ENCODE assay signal across 8 mouse cellular contexts in the genomic region with DNA sequence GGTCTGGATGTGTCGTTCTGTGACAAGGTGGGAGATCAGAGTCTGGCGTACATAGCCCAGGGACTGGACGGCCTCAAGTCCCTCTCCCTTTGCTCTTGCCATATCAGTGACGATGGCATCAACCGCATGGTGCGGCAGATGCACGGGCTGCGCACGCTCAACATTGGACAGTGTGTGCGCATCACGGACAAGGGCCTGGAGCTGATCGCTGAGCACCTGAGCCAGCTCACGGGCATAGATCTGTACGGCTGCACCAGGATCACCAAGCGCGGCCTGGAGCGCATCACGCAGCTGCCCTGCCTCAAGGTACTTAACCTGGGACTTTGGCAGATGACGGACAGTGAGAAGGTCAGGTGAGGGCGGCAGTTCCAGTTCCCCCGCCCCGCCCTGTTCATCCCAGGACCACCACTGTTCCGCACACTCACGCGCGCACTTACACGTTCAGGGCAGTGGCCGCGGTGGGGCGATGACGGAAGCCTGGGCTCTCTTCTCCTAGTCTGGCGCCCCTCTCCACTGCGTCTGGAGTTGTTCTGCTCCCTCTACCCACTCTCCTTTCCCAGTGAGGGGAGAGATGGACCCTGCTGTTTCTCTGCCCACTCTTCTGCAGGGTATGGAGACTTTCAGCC. TPM values are rescaled to one million over a fixed set of nuclear protein-coding genes. Genes with fewer than 3 reads are reported as not detected.
DNase-seq lines count a peak whose midpoint lies in the region; ATAC-seq and TF ChIP-seq lines count a peak whose summit lies in the region.

No protein-coding gene starts in this region.

- peak overlapping the region; percentile 88 for H3K4me3 ChIP-seq in left cerebral cortex, adult 2 months
- H3K4me3 ChIP-seq in bone marrow, adult 2 months (replicated peaks; ENCODE audit: control insufficient read depth, low read depth, low read length): peak overlapping the region; percentile 95
- H3K4me3 ChIP-seq in forebrain, embryonic 10.5 days: peak overlapping the region; percentile 72
- peak overlapping the region; percentile 59 for H3K4me3 ChIP-seq in intestine, embryonic 15.5 days (replicated peaks)
- peak overlapping the region; percentile 89 for H3K4me3 ChIP-seq in liver, postnatal 0 days (ENCODE audit: low read depth, low read length)
- H3K4me3 ChIP-seq in neural tube, embryonic 15.5 days (replicated peaks): peak overlapping the region; percentile 52

- intact Hi-C loops in left cerebral cortex, adult 2 months (cut with DNase I): loop anchor here (5.0 to 10.0 kb wide), 3 partner anchors 284 to 554 kb away; a partner anchor contains a TSS

- H3K27ac ChIP-seq in left cerebral cortex, adult 2 months: peak overlapping the region; percentile 90
- peak overlapping the region; percentile 99 for H3K27ac ChIP-seq in bone marrow, adult 2 months (ENCODE audit: control insufficient read depth, insufficient read depth, low read depth, low read length, poor library complexity)
- peak overlapping the region; percentile 100 for H3K27ac ChIP-seq in forebrain, embryonic 10.5 days
- peak overlapping the region; percentile 95 for H3K27ac ChIP-seq in intestine, embryonic 15.5 days
- peak overlapping the region; percentile 99 for H3K27ac ChIP-seq in liver, postnatal 0 days (ENCODE audit: low read depth)
- peak overlapping the region; percentile 100 for H3K27ac ChIP-seq in neural tube, embryonic 15.5 days (replicated peaks)

- peaks cover 44% of the 10 kb centered on the region for H3K36me3 ChIP-seq in forebrain, embryonic 10.5 days (replicated peaks)
- H3K36me3 ChIP-seq in intestine, embryonic 15.5 days: 0 out of 2 replicates have a peak, but pooled peaks cover 4% of the 10 kb centered on the region
- peaks cover 9% of the 10 kb centered on the region; the same call in 1 of the 2 replicates for H3K36me3 ChIP-seq in liver, postnatal 0 days (replicated peaks; ENCODE audit: insufficient read depth, low read length)
- H3K36me3 ChIP-seq in neural tube, embryonic 15.5 days: peaks cover 6% of the 10 kb centered on the region; the same call in 1 of the 2 replicates

- no peak for TF ChIP-seq CTCF in left cerebral cortex, adult 2 months (IDR thresholded peaks at IDR 0.05)
- TF ChIP-seq CTCF in bone marrow, adult 2 months (IDR thresholded peaks at IDR 0.05; ENCODE audit: control insufficient read depth, insufficient read depth, low read length): no peak
- TF ChIP-seq CTCF in liver, postnatal 0 days (IDR thresholded peaks at IDR 0.05; ENCODE audit: low read depth): no peak

- H3K27me3 ChIP-seq in forebrain, embryonic 10.5 days (ENCODE audit: poor library complexity, severe bottlenecking): no peaks in the 10 kb centered on the region
- no peaks in the 10 kb centered on the region for H3K27me3 ChIP-seq in intestine, embryonic 15.5 days (replicated peaks)
- H3K27me3 ChIP-seq in liver, postnatal 0 days (ENCODE audit: insufficient read depth, low read length): no peaks in the 10 kb centered on the region
- H3K27me3 ChIP-seq in neural tube, embryonic 15.5 days (replicated peaks): no peaks in the 10 kb centered on the region

- H3K4me2 ChIP-seq in intestine, embryonic 15.5 days (replicated peaks): peak overlapping the region; percentile 87
- H3K4me2 ChIP-seq in liver, postnatal 0 days (ENCODE audit: low read depth, low read length): peak overlapping the region; percentile 89
- peak overlapping the region; percentile 94 for H3K4me2 ChIP-seq in neural tube, embryonic 15.5 days

- peak; percentile 28 to 33 for DNase-seq in left cerebral cortex, adult 2 months (ENCODE audit: extremely low spot score in 1 of 2, low spot score in 2 of 2)
- DNase-seq in left cerebral cortex, adult 11 months (ENCODE audit: low spot score): no peak
- DNase-seq in forebrain, embryonic 10.5 days (ENCODE audit: extremely low spot score, low spot score): peak; percentile 50
- peak; percentile 38 for DNase-seq in liver, postnatal 0 days

- peaks cover 1% of the 10 kb centered on the region; the same call in 1 of the 2 replicates for H3K4me1 ChIP-seq in bone marrow, adult 2 months (ENCODE audit: control insufficient read depth, insufficient read depth, low read length)
- H3K4me1 ChIP-seq in forebrain, embryonic 10.5 days: peaks cover 72% of the 10 kb centered on the region
- peaks cover 35% of the 10 kb centered on the region for H3K4me1 ChIP-seq in intestine, embryonic 15.5 days (replicated peaks)
- peaks cover 40% of the 10 kb centered on the region for H3K4me1 ChIP-seq in liver, postnatal 0 days (ENCODE audit: insufficient read depth)
- H3K4me1 ChIP-seq in neural tube, embryonic 15.5 days: peaks cover 67% of the 10 kb centered on the region

- H3K9me3 ChIP-seq in forebrain, embryonic 10.5 days: no peaks in the 10 kb centered on the region
- H3K9me3 ChIP-seq in intestine, embryonic 15.5 days: no peaks in the 10 kb centered on the region
- no peaks in the 10 kb centered on the region for H3K9me3 ChIP-seq in liver, postnatal 0 days (ENCODE audit: low read length)
- H3K9me3 ChIP-seq in neural tube, embryonic 15.5 days (replicated peaks): no peaks in the 10 kb centered on the region

- peak overlapping the region; percentile 58 for H3K9ac ChIP-seq in intestine, embryonic 15.5 days
- peak overlapping the region; percentile 92 for H3K9ac ChIP-seq in liver, postnatal 0 days (replicated peaks)
- H3K9ac ChIP-seq in neural tube, embryonic 15.5 days (replicated peaks): peak overlapping the region; percentile 87

- no peak for TF ChIP-seq EP300 in liver, postnatal 0 days (IDR thresholded peaks at IDR 0.05; ENCODE audit: low read depth)

- no peak; the same call in 1 of the 2 replicates for TF ChIP-seq POLR2A in bone marrow, adult 2 months (IDR thresholded peaks at IDR 0.05; ENCODE audit: borderline replicate concordance, control insufficient read depth, low read depth, low read length)

- ATAC-seq in intestine, embryonic 15.5 days: no peak
- ATAC-seq in liver, postnatal 0 days: no peak; the same call in 1 of the 2 replicates
- peak; percentile 4; the same call in 1 of the 2 replicates for ATAC-seq in neural tube, embryonic 15.5 days (ENCODE audit: low FRiP score)
- ATAC-seq in activated CD4-positive, CD25-positive, alpha-beta regulatory T cell, adult 4 months: no peak

- 2% methylated on average over 33 of the region's 33 CpGs for WGBS in bone marrow, adult 2 months
- WGBS in forebrain, embryonic 10.5 days: under 1% methylated on average over 33 of the region's 33 CpGs
- WGBS in intestine, embryonic 15.5 days: under 1% methylated on average over 33 of the region's 33 CpGs
- WGBS in liver, postnatal 0 days (ENCODE audit: insufficient replicate concordance): 4% methylated on average over 30 of the region's 33 CpGs
- under 1% methylated on average over 33 of the region's 33 CpGs for WGBS in neural tube, embryonic 15.5 days

RNA-seq across cellular contexts. Expression of a gene that starts 1.4 kb away (rescaled TPM):
- 10 to 100 TPM; 35.9 to 40.4 TPM for total RNA-seq in left cerebral cortex, adult 2 months (2021)
- polyA plus RNA-seq in bone marrow, adult 2 months (2011; ENCODE audit: insufficient read depth, insufficient read length, low replicate concordance, missing spikeins): 12.8 and 22.8 TPM in 2 replicates
- polyA plus RNA-seq in forebrain, embryonic 10.5 days (2016; fragmentation: Nextera tagmentation; extraction: Ambion mirVana): 3.5 and 3.6 TPM in 2 replicates
- polyA plus RNA-seq in intestine, embryonic 15.5 days (2015; fragmentation: Nextera tagmentation; extraction: Ambion mirVana): 4.6 and 4.7 TPM in 2 replicates
- 2.4 and 2.5 TPM in 2 replicates for polyA plus RNA-seq in liver, postnatal 0 days (2015; fragmentation: Nextera tagmentation; extraction: Ambion mirVana)
- 2.1 and 4.1 TPM in 2 replicates for polyA plus RNA-seq in neural tube, embryonic 15.5 days (2015; fragmentation: Nextera tagmentation; extraction: Ambion mirVana)
- 10 to 100 TPM; 13.2 to 15.8 TPM for polyA plus RNA-seq in activated CD4-positive, CD25-positive, alpha-beta regulatory T cell, adult 4 months (2017; shearing (Covaris generic))
